Mouse (Mus musculus): Measurements from ENCODE around the gene Cd300c.
"Not testable (repeated sequence)": the region's sequence is repeated elsewhere in the genome, so short reads cannot be mapped to it uniquely, and the experiment has no call there.

The Cd300c gene

DNA sequence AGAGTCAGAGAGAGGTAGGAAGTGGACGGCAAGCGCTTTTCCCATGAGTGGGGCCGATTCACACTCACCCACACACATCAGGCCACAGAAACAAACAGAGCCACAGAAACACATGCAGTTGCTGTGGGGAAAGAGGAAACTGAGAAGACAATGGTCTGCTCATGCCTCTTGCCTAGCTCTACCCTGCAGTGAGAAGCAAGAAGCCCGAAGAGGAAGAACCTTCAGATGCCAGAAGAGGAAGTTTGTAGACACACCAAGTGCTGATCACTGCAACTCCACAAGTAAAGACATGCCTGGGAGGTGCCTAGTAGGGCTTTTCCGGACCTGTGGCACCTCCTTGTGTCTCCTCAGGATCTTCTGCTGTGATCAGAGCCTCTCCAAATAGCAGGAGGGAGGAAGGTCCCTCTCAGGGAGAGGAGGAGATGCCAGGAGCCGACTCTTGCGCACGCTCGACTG lies at the start of gene Cd300c:
Cd300c (minus strand) TSS at position 406 of the 456 bp plus-strand sequence.
- DNase-seq, result no peak

DNA sequence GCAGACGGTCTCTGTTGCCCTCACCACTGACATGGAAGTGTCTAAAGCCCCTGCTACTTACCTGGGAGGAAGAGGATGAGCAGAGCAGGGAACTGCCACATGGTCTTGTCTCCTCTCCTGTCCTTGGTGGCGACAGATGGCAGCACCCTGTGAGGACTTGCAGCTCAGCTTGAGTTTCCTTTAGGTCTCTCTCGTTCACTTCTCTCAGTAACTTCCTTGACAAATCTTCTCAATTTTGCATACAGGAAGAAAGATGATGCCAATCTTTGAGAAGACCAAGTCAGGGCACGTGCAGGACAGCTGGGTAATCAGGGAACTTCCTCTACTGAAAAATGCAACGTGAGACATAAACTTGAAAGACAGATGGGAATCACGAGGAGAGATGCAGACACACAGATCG lies 47.1 kb upstream of the Cd300c start, which contains the start of gene Cd300ld2:
Cd300ld2 (minus strand) TSS at position 101 of the 400 bp plus-strand sequence.
- DNase-seq, result not testable (repeated sequence)

DNA sequence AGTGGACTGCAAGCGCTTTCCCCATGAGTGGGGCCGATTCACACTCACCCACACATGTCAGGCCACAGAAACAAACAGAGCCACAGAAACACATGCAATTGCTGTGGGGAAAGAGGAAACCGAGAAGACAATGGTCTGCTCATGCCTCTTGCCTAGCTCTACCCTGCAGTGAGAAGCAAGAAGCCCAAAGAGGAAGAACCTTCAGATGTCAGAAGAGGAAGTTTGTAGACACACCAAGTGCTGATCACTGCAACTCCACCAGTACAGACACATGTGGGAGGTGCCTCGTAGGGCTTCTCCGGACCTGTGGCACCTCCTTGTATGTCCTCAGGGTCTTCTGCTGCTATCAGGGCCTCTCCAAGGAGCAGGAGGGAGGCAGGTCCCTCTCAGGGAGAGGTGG lies 35.1 kb upstream of the Cd300c start:
- DNase-seq, result no peak

DNA sequence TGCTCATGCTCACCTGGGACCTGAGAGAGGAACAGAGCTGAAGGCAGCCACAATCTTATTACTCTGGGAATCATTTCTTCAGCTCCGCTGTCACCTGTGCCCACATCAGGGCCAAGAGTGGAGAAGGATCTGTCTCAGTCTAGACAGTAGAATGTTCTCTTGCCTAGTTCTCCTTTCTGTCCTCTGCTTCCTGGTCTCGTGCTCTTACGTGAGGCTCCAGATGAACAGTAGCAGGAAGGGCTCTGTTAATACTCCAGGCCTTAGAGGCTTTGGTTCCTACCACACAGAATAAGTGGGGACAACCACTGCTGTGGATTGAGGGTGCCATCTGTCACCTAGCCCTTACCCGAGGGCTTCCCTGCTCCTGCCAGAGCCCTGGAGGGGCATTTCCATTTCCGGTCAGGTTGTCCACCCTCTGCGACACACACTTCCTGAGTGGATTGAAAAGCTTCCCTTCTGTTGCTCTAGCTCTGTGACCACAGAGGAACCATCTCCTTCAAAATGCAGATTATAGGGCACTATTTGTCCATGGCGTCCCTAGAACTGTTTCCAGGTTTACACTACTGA lies 32.6 kb upstream of the Cd300c start, which contains the start of gene Cd300c2:
Cd300c2 (minus strand) TSS at position 407 of the 567 bp plus-strand sequence.
- no peak for DNase-seq

DNA sequence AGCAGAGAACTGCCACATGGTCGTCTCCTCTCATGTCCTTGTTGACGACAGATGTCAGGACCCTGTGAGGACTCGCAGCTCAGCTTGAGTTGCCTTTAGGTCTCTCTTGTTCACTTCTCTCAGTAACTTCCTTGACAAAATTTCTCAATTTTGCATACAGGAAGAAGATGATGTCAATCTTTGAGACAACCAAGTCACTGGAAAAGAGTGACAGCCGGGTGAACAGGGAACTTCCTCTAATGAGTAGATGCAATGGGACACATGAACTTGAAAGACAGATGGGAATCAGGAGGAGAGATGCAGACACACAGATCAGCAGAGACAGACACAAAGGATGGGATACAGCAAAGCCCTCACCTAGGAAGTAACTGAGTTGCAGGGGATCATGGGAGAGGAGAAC lies 20.8 kb upstream of the Cd300c start, which contains the start of gene Cd300ld:
Cd300ld (minus strand) TSS at position 130 of the 400 bp plus-strand sequence.
- no peak for DNase-seq

DNA sequence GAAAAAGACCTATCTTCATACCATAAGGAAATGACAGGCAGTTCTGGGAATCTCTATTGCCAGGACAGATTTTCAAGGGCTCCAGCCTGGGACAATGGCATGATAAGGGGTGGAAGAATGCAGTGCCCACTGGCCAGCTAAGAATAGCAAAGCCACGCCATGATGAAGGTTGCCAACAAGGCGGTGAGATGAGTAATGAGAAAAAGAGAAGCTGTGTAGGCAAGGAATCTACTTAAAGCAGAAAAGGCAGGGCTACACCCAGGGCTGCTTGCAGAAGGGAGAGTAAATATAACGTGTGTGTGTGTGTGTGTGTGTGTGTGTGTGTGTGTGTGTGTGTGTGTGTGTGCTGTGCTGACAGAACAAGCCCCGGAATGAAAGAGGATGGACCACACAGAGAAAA lies 12.9 kb upstream of the Cd300c start:
- no peak for DNase-seq

DNA sequence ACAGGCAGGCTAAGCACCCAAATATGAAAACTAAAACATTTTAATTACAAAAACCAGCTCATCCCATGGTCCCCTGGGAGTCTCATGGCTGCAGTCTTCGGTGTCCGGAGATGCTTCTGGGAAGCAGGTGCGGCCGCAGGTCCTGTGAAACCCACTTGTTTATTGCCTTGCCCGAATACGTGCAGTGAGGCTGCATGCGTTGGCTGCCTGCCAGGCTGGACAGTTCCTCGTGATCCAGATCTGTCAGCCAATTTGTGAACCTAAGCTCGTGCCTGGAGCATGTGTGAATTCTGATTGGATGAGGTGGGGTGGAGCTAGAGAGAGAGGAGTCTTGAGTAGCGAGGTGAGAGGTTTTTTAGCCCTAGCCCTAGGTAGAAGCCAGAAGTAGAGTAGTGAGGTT lies 3.8 kb upstream of the Cd300c start:
- no peak for DNase-seq

DNA sequence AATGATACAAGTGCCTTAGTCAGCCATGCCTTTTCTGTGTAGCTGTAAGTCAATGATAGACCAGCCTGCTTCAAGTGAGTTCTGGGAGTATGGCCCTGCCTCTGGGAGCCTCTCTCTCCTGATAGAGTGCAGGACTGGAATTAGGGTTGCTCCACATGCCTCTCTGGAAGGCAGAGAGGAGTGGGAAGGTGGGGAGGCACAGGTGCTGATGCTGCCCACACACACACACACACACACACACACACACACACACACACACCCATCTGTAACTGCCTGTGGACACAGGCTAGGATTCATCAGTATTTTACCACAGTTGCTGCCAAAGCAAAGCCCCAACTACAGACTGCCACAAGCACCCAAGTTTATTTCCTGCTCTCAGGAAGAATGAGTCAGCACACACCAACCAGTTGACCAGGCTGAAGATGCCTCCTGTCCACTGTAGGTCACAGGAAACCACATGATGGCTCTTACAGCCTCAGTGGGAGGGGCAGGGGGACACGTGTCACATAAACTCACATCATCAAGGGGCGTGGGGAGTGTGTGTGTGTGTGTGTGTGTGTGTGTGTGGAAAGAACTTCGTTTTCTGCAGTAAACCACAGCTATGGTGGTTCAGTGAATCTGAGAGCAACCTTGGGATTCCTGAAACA lies 3.7 kb downstream of the Cd300c start:
- DNase-seq, result peak in 1 of 2 experiments; percentile 7

DNA sequence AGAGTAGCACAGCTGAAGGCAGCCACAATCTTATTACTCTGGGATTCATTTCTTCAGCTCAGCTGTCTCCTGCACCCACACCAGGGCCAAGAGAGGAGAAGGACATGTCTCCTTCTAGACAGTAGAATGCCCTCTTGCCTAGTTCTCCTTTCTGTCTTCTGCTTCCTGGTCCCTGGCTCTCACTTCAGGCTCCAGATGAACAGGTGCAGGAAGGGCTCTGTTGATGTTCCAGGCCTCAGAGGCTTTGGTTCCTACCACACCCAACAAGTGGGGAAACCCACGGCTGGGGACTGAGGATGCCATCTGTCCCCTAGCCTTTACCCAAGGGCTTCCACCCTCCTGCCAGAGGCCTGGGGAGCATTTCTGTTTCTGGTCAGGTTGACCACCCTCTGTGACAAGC lies 8.6 kb downstream of the Cd300c start:
- DNase-seq, result no peak

DNA sequence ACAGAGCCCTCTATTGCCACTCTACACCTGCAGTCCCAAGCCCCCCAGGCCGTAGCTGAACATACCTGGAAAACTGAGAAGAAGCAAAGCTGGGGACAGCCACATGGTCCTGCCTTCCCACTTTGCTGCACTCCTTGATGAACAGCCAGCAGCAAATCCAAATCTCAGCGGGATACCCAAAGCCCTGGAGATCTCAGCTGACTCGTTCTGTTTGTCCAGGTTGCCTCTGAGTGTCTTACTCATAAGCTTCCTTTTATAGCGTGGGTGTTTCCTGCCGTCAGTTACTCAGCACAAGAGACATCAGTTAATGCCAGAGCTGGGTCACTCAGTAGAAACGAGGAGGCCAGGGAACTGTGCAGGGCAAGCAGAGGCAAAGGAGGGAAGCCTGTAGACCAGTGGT lies 34.8 kb downstream of the Cd300c start, which contains the start of gene Cd300lb:
Cd300lb (minus strand) TSS at position 243 of the 400 bp plus-strand sequence.
- no peak for DNase-seq

DNA sequence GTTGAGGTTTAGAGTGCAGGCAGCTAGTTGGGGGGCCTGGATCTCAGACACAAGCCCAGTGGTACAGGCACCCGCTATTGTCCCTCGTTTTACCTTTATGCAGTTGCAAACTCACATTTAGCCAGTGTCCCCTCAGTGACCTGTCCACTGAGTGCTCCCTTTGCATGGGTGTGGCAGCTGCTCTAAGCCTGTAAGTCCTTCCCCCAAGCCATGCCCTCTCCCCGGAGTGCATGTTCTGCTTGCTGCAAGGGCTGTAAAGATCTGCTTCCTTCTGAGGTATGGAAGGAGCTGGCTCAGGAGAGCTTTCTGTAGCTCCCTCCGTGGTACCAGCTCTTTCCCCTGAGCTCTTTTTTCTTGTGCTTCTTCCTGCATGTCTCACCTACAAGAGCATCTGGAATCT lies 35.4 kb downstream of the Cd300c start:
- DNase-seq, result no peak

DNA sequence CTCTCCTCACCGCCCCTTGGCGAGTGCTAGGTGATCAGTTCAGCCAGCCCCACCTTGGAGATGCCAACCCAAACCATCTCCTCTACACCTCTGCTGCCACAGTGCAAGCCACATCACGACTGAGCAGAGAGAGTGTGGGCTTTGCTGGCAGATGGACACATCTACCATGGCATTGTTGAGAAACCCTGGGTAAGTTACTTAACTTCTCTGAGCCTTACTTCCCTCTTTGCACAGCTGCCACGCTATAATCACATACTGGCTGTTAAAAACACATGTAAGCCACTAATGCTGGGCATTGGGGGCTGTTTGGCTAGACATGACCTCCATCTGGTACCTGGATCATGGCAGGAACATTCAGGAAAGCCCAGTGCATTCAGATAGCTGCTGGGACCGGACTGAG lies 37.9 kb downstream of the Cd300c start:
- no peak for DNase-seq

DNA sequence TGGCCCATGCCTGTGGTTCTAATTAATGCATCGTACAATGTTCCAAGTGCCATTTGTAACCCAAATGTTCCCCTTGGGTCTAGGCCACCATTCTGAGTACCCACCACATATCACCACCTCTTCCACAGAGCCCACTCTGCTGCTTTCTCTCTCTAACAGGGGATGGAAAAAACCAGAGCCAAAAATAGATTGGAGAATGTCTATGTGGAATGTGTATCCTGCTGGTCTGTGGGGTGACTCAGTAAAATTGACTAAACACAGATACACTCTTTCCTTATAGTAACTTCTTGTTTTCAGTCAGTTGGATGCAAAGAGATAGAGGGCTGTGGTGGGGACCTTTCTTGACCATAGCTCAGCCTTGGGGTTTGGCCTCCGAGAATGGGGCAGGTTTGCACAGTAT lies 39.4 kb downstream of the Cd300c start:
- DNase-seq, result no peak

DNA sequence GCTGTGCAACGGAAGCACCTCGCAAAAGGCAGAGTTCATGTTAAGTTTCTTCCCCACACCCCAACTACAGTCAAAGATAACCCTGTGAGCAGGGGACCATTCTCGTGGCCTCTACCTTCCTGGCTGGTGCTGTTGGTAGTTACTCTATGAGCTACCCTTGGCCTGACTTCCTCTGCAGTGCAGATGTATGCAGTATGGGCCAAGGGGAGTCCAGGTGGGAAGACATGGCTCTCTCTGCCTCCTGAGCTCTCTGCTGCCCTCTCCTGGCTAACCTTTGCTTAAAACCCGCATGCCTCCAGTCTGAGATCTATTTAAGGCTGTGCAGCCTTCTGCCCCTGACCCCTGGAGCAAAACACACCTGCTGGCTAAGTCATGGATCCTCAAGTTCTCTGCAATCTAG lies 45.0 kb downstream of the Cd300c start:
- DNase-seq, result peak; percentile 49 to 57

DNA sequence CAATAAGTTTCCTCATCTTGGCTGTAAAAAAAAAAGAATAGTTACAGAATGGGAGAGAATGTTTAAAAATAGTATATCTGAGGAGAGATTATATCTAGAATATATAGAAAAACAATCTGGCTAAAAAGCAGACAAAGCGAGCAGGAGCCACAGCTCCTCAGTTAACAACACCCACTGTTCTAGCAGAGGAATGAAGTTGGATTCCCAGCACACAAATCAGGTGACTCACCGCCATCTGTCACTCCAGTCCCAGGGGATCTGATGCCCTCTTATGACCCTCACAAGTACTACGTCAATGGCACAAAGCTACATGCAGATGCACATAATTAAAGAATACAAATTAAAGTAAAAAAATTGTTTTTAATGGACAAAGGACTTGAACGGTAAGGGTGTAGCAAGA lies 46.5 kb downstream of the Cd300c start:
- no peak for DNase-seq

DNA sequence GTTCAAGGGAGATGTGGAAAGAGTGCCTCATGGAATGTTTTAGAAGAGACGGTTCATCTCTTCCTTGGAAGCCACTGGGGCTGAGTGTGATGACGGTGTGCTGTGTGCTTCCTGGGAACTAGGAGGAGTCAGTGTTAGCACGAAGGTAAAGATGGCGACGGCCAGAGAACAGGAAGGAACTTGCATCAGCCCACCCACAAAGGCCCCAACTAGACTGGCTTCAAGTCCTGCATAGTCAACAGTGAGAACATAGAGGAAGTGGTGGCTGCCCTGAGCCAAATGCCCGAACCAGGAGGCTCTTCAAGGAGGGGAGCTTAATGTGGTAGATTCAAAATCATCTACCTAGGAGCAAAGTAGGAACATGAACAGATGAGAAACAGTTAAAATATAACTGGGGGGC lies 51.8 kb downstream of the Cd300c start:
- DNase-seq, result no peak

DNA sequence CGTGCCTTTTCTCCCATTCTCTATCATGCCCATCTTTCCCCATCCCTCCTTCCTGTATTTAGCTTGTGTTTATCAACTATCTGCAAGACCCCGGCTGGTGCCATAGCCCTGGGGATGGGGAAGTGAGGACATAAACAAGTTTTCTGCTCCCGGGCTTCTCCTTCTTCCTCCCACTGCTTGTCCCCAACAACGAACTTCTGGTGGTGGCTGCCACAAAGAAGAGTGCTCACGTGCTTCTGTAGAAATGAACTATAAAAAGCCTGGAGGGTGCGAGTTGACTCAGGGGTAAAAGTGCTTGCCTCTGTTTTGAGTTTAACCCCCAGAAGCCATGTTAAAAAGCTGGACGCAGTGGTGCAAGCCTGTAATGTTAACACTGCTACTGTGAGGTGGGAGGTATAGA lies 54.0 kb downstream of the Cd300c start:
- DNase-seq, result no peak

DNA sequence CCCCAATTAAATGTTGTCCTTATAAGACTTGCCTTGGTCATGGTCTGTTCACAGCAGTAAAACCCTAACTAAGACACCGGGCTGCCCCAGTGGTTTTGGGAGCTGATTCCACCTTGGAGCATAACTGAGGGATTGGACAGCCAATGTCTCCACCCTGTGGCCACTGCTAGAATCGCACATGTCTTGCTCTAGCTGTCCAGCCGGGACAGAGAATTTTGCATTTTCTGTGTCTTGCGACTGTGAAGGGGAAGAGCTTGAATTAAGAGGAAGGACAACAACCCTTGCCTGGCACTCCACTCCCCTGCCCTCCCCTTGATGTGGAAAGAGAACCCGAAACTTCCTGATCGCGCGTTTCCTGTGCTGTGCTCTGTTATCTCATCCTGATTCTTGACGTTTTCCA lies 56.1 kb downstream of the Cd300c start:
- peak; percentile 88 to 90 for DNase-seq

DNA sequence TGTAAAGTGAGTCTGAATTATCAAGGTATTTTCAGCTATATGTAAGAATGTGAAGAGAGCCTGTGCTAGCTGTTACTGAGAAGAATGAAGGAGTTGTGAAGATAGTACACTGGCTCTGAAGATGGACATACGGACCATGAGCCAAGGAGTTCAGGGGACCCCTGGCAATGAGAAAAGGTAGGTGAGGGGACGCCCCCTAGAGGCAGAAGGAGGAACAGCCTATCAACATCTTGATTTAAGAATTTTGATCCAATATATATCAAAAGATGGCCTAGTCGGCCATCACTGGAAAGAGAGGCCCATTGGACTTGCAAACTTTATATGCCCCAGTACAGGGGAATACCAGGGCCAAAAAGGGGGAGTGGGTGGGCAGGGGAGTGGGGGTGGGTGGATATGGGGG lies 59.4 kb downstream of the Cd300c start:
- DNase-seq, result peak in 1 of 2 experiments; percentile 18

DNA sequence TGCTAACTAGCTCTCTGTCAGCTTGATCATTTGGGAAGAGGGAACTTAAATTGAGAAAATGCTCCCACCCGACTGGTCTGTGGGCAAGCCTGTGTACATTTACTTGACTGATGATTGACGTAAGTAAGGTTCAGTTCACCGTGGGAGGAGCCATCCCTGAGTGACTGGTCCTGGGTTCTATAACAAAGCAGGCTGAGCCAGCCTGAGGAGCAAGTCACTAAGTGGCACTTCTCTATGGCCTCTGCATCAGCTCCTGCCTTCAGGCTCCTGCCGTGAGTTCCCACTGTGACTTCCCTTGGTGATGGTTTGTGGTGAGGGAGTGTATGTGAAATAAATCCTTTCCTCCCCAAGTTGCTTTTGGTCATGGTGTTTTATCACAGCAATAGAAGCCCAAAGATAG lies 60.9 kb downstream of the Cd300c start:
- no peak for DNase-seq

DNA sequence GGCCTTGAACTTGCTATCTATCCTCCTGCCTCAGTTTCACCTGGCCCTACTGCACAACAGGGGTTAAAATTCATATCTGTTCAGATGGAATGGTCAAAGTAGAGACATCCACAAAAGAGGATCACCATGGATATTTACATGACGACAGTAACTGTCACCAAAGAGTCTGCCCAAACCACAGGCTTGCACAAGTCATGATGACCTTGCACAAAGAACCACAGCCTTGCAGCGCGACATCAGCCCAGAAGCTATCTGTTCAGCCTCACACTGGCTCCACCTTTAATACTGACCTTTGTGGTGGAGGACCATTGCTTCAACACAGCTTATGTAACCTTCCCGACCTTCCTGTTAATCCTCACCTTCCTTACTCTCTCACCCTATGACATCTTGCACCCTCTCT lies 61.4 kb downstream of the Cd300c start:
- no peak for DNase-seq

All from kidney, postnatal 4 days (tissue).